In the genomic region with DNA sequence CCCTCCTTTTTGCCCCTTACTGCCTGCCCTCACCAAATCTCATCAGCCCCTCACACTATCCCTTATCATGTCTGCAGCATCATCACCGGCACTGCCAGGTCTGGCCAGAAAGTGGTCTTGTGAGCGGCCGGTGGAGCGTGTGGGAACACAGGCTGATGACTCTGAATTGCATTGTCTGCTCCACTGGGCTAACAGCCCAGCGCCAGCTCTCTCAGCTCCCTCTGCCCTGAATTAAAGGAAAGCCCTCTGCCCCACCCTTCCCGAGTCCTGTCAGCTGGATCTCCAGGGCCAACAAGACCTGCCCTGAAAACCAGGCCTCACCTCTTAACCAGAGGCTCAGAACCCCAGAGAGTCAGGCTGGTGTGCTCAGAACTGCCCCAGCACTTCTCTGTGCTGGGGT, we compare ENCODE assay signal across 17 mouse cellular contexts.
DNase-seq lines count a peak whose midpoint lies in the region; ATAC-seq and TF ChIP-seq lines count a peak whose summit lies in the region.
"Had no signal": no experiment of that assay in that cellular context is flagged by ENCODE, and none has a peak within 500 bp of the region (broad histone marks: within the 10 kb centered on the region; RNA-seq: fewer than 3 reads in every experiment).

No protein-coding gene starts in this region.

- H3K9me3 ChIP-seq in heart, embryonic 12.5 days (replicated peaks): peaks cover 5% of the 10 kb centered on the region
- H3K9me3 ChIP-seq: embryonic facial prominence, embryonic 15.5 days; forebrain, embryonic 15.5 days; hindbrain, embryonic 15.5 days; liver, embryonic 12.5 days had no signal

- intact Hi-C loops in heart, adult 2 months (cut with DNase I): no loop called here
- intact Hi-C loops in heart, postnatal 10 days (cut with DNase I): no loop called here

- H3K4me2 ChIP-seq in heart, embryonic 12.5 days: no peak overlapping the region
- H3K4me2 ChIP-seq: embryonic facial prominence, embryonic 15.5 days; forebrain, embryonic 15.5 days; hindbrain, embryonic 15.5 days; liver, embryonic 12.5 days had no signal

- H3K27me3 ChIP-seq in heart, adult 2 months (ENCODE audit: control insufficient read depth, insufficient read depth, low read length): no peaks in the 10 kb centered on the region
- H3K27me3 ChIP-seq in heart, embryonic 12.5 days (replicated peaks): peaks cover 49% of the 10 kb centered on the region
- H3K27me3 ChIP-seq: embryonic facial prominence, embryonic 15.5 days; forebrain, embryonic 15.5 days; hindbrain, embryonic 15.5 days had no signal

- no peaks in the 10 kb centered on the region for H3K79me2 ChIP-seq in heart, adult 2 months (replicated peaks; ENCODE audit: control insufficient read depth, insufficient read depth, low read length)

- H3K4me3 ChIP-seq in heart, adult 2 months: no peak overlapping the region
- no peak overlapping the region for H3K4me3 ChIP-seq in heart, embryonic 12.5 days
- H3K4me3 ChIP-seq: embryonic facial prominence, embryonic 15.5 days; forebrain, embryonic 15.5 days; hindbrain, embryonic 15.5 days; layer of hippocampus, adult 2 months; liver, embryonic 12.5 days had no signal

- no peak for TF ChIP-seq POLR2A in heart, adult 2 months (IDR thresholded peaks at IDR 0.05; ENCODE audit: insufficient read depth, low read depth, low read length)

- no peaks in the 10 kb centered on the region for H3K36me3 ChIP-seq in heart, adult 2 months (ENCODE audit: control insufficient read depth, insufficient read depth, low read length)
- H3K36me3 ChIP-seq in heart, embryonic 12.5 days: no peaks in the 10 kb centered on the region
- H3K36me3 ChIP-seq: embryonic facial prominence, embryonic 15.5 days; forebrain, embryonic 15.5 days; hindbrain, embryonic 15.5 days; liver, embryonic 12.5 days had no signal

- 10% methylated on average over 6 of the region's 6 CpGs for WGBS in heart, adult 2 months
- 19% methylated on average over 6 of the region's 6 CpGs for WGBS in heart, embryonic 12.5 days

- peak overlapping the region; percentile 40; the same call in 1 of the 2 replicates for H3K27ac ChIP-seq in heart, adult 2 months
- no peak overlapping the region for H3K27ac ChIP-seq in heart, embryonic 12.5 days (ENCODE audit: poor library complexity, severe bottlenecking)
- H3K27ac ChIP-seq: embryonic facial prominence, embryonic 15.5 days; forebrain, embryonic 15.5 days; hindbrain, embryonic 15.5 days; layer of hippocampus, adult 2 months; liver, embryonic 12.5 days; macrophage had no signal

- ATAC-seq in heart, embryonic 12.5 days (ENCODE audit: insufficient number of reproducible peaks, low FRiP score): no peak
- ATAC-seq: forebrain, embryonic 15.5 days; liver, embryonic 12.5 days had no signal

- H3K4me1 ChIP-seq in heart, adult 2 months (ENCODE audit: control insufficient read depth, insufficient read depth, low read length): peaks cover 2% of the 10 kb centered on the region
- H3K4me1 ChIP-seq in heart, embryonic 12.5 days (replicated peaks): no peaks in the 10 kb centered on the region
- H3K4me1 ChIP-seq: embryonic facial prominence, embryonic 15.5 days; liver, embryonic 12.5 days had no signal

- peak; percentile 43 for DNase-seq in heart, adult 2 months
- peak; percentile 1 for DNase-seq in lung, postnatal 36 days
- no peak for DNase-seq in lung, postnatal 25 days (ENCODE audit: low spot score)
- peak; percentile 14 to 15 for DNase-seq in heart, postnatal 10 days
- peak; percentile 5 to 30 for DNase-seq in kidney, postnatal 4 days
- no peak for DNase-seq in urinary bladder, postnatal 25 days (ENCODE audit: low spot score)
- DNase-seq: cerebellum, adult 9-10 months; gastrocnemius, postnatal 14 days; right cerebral cortex, postnatal 4 days; thymus, postnatal 25 days had no signal

- TF ChIP-seq CTCF in heart, adult 2 months (IDR thresholded peaks at IDR 0.05): no peak

- TF ChIP-seq EP300 in heart, adult 2 months (IDR thresholded peaks at IDR 0.05; ENCODE audit: insufficient read depth, low read depth, low read length): no peak

- no peak overlapping the region for H3K9ac ChIP-seq in heart, adult 2 months (ENCODE audit: low read depth, low read length)
- H3K9ac ChIP-seq in heart, embryonic 12.5 days: no peak overlapping the region
- H3K9ac ChIP-seq: embryonic facial prominence, embryonic 15.5 days; forebrain, embryonic 15.5 days; hindbrain, embryonic 15.5 days; liver, embryonic 12.5 days had no signal

Comparison
In these comparisons a context has a peak if more than half of its experiments do, and no peak if none do; other contexts are left out.
1. DNase-seq: peak in heart, adult 2 months (2 of 2), lung, postnatal 36 days (single experiment), heart, postnatal 10 days (2 of 2) and kidney, postnatal 4 days (2 of 2); none in lung, postnatal 25 days (single experiment) and urinary bladder, postnatal 25 days (single experiment).